Mouse (Mus musculus) kidney, postnatal 25 days (tissue): ENCODE measurements at regions not wholly inside any gene's neighbourhood (a gene's known extent, or its start where the extent isn't known, plus 50 kb on each side); places are given as distances from the start of the nearest gene placed in this dataset.
"Not testable (repeated sequence)": the region's sequence is repeated elsewhere in the genome, so short reads cannot be mapped to it uniquely, and the experiment has no call there.

Experiments used
- DNase-seq, 2 experiments: peaks; one replicate each; pipeline ENCODE4 v3.0.0; 2021; ENCODE audit warnings: mixed read lengths in 2 of 2

DNA sequence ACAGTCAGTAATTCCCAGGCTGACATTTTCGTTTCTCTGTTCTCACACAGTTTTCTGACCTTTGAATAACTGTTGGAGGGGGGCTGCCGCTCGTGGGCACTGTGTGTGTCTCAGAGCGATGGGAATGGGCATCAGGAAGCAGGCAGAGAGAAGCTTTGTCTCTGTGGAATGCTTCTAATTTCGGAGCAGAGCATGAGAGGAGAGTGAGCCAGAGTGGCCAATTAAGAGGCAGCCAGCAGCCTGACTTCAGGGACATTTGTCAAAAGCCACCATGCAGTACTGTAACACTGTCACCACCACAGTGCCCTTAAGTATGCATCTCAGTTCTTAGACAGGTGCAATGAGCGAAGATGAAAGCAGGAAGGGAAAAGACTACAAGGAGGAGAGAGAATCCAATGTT is 592.1 kb downstream of the Dcdc2c start:
- DNase-seq: no peak

GRCm38 (mm10) chr12:27947646-27948045 is 604.6 kb downstream of the Dcdc2c start:
- DNase-seq: no peak

- peak in 1 of 2 experiments; percentile 2 for DNase-seq
Observed at GRCm38 (mm10) chr12:27946866-27947459, 604.6 kb upstream of the Sox11 start.

GRCm38 (mm10) chr12:27945411-27945810 is 603.0 kb upstream of the Sox11 start:
- no peak for DNase-seq

- no peak for DNase-seq
Observed at GRCm38 (mm10) chr12:27941053-27941452, 598.7 kb upstream of the Sox11 start.

- DNase-seq: no peak
Observed at GRCm38 (mm10) chr12:27932382-27933140, 590.2 kb upstream of the Sox11 start.

DNA sequence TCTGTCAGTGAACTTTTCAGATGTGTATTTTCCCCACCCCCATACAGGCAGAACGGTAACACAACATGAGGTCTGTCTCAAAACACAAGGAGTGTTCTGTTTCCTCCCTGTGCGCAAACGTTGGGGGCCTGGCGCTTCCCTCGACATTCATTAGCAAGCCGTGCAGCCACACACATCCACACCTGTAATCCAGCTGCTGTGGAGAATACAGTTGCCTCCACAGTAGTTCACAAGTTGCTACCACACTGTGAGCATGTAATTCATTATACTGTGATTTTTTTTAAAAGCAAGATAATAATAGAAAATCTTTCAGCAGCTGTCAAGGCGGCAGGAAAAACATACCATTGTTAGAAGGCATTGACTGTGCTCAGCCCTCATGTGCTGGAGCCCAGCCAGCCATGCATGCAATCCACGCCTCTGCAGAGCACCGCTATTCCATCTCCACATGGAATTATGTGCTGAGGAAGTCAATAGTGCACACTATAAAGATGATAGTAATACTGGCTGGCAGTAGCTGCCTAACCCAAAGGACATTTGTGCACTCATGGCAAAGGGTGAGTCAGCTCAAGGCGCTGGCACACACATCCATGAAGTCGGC is 586.1 kb upstream of the Sox11 start:
- peak in 1 of 2 experiments; percentile 5 for DNase-seq

- no peak for DNase-seq
Observed at GRCm38 (mm10) chr12:27926730-27927129, 584.4 kb upstream of the Sox11 start.

- DNase-seq: no peak
Observed at GRCm38 (mm10) chr12:27920607-27921006, 578.2 kb upstream of the Sox11 start.

DNA sequence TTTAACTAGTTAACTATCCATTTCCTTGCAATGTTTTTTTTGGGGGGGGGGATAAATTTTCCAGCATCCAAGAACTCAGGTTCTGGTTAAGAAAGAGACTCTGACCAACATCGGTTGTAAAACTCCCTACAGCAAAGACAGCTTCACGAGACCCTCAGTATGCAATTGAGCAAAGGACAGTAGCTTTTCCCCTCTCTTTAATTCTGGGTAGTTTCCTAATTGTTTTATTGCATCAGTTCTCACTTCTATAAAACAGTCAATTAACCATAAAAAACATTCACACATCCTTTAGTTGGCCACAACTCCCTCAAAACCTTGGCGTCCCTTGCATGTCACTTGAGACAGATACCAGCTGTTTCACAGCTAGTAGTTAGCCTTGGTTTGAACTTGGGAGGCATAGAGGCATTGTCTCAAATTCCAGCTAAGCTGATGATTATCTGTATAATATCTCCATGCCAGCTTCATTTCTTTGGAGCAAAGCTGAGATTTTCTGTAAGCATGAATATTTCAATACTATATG is 574.1 kb upstream of the Sox11 start:
- no peak for DNase-seq

DNA sequence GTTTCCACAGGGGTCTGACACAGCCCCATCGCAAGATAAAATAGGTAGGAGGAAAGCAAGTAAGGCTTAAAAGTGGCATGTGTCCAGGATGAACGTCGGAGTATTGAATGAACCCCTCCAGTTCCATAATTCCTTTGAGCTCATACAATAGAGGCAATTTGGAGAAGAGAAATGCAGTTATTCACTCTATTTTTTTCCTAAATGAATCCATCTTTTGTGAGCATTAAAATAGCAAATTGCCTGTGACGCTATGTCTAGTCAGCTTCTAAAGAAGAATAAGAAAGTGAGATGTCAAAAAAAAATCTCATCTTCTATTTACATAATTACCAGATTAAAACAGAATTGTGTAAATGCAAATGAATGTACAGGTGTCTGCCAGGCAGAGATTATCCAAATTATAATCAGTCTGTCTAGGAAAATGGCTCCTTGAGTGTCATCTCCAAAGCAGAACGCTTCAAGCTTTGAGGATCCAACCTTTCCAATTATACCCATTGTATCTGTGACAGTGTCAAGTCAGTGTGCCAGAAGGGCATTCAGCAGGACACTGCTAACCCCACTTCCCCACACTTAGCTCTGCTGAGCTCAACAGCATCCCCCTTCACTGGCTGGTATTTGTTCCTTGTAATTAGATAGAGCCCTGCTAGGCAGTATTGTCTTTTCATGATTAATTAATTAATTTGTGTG is 567.2 kb upstream of the Sox11 start:
- no peak for DNase-seq

DNA sequence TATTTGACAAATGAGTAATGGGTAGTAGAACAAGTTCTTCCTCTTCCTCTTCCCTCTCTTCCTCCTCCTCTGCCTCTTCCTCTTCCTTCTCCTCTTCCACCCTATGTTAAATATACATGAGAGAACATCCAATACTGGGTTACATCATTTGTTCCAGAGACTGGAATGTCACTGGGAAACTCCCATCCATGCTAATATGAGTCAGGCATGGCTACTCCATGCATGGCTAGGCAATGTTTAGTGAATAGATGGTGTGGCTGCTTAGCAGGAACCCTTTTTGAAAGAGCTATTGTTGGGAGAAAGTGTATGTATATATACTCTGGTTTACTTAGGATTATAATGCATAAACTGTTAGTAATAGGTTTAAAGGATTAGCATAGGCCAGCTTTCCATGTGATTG is 554.3 kb upstream of the Sox11 start:
- DNase-seq: not testable (repeated sequence)

- no peak for DNase-seq
Observed at GRCm38 (mm10) chr12:27881720-27882119, 539.3 kb upstream of the Sox11 start.

DNA sequence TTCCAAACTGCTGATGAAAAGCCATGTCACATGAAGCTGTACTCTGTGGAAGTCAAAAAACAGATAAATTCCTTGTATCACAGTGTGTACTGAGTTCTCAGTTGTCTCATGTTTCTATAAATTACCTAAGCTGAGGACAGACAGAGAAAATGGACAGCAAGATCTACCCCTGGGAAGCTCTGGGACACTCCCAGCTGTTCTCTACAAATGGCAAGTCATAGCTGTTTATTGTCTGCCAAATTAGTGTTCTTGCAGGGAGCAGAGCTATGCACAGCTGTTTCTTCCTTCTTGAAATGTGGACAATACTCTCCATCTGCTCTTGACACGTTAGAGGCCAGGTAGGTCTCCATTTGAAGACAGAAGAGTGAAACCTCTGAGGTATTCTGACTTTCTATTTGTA is 524.0 kb upstream of the Sox11 start:
- DNase-seq: no peak

- peak in 1 of 2 experiments; percentile 60 for DNase-seq
Observed at GRCm38 (mm10) chr12:27849537-27849936, 507.2 kb upstream of the Sox11 start.

- peak; percentile 5 to 40 for DNase-seq
Observed at GRCm38 (mm10) chr12:27849099-27849498, 506.7 kb upstream of the Sox11 start.

- no peak for DNase-seq
Observed at GRCm38 (mm10) chr12:27848141-27848540, 505.8 kb upstream of the Sox11 start.

- no peak for DNase-seq
Observed at GRCm38 (mm10) chr12:27847397-27847796, 505.0 kb upstream of the Sox11 start.

- DNase-seq: no peak
Observed at GRCm38 (mm10) chr12:27844958-27845357, 502.6 kb upstream of the Sox11 start.

- DNase-seq: no peak
Observed at GRCm38 (mm10) chr12:27838955-27839354, 496.6 kb upstream of the Sox11 start.

- no peak for DNase-seq
Observed at GRCm38 (mm10) chr12:27838384-27838783, 496.0 kb upstream of the Sox11 start.

DNA sequence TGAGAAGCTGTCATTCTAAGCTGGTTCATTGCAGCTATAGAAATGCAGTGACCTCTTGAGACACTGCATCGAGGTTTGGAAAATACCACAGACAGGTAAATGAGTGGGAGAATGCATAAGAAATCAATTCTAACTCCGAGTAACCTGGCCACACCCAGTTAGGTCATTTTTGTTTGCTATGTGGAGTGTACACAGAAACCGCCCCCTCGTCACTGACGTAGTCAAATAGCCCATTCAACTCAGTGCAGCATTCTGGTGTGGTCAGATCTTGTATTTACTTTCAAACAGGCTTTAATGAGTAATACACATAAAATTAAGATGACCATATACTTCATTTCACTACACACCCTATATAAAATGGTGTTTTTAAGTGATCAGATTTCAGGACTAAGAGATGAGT is 483.8 kb upstream of the Sox11 start:
- DNase-seq: no peak

- DNase-seq: no peak
Observed at GRCm38 (mm10) chr12:27823392-27823791, 481.0 kb upstream of the Sox11 start.
